Mouse (Mus musculus): ENCODE data around the gene Map2k7. TPM values are rescaled to one million over a fixed set of nuclear protein-coding genes. Genes with fewer than 3 reads are reported as not detected.
A peak's percentile ranks its signal among the peaks of the same experiment; 100 is the strongest.

Map2k7 gene
- polyA plus RNA-seq, 1 experiment from 2014 or later = 24.6 TPM

- no peaks in the 10 kb centered on the region for H3K27me3 ChIP-seq (replicated peaks)
- no peak for ATAC-seq (ENCODE audit: insufficient read depth, low FRiP score, low read depth)
- 88% methylated on average over 15 of the region's 15 CpGs for WGBS
- no peak overlapping the region for H3K9ac ChIP-seq
- no peaks in the 10 kb centered on the region for H3K9me3 ChIP-seq
- H3K4me1 ChIP-seq = no peaks in the 10 kb centered on the region
- H3K27ac ChIP-seq = no peak overlapping the region
- H3K4me3 ChIP-seq (replicated peaks) = no peak overlapping the region
- H3K36me3 ChIP-seq = peaks cover 70% of the 10 kb centered on the region
- H3K4me2 ChIP-seq = no peak overlapping the region
These were observed 26.8 kb downstream of the Map2k7 start for GRCm38 (mm10) chr8:4265160-4265914.

- no peaks in the 10 kb centered on the region for H3K9me3 ChIP-seq
- ATAC-seq (ENCODE audit: insufficient read depth, low FRiP score, low read depth) = peak; percentile 54; the same call in 1 of the 2 replicates
- no peak overlapping the region for H3K27ac ChIP-seq
- 75% methylated on average over 15 of the region's 15 CpGs for WGBS
- H3K27me3 ChIP-seq (replicated peaks) = no peaks in the 10 kb centered on the region
- no peak overlapping the region for H3K4me2 ChIP-seq
- no peak overlapping the region for H3K4me3 ChIP-seq (replicated peaks)
- H3K9ac ChIP-seq = no peak overlapping the region
- no peaks in the 10 kb centered on the region for H3K4me1 ChIP-seq
- peaks cover 54% of the 10 kb centered on the region for H3K36me3 ChIP-seq
These were observed 29.1 kb downstream of the Map2k7 start for GRCm38 (mm10) chr8:4267627-4268026.

GRCm38 (mm10) chr8:4269609-4270008, 31.1 kb downstream of the Map2k7 start:
- Histone ChIP-seq H3K4me2 (no peak overlapping the region), H3K36me3 (peaks cover 53% of the 10 kb centered on the region), H3K27ac (no peak overlapping the region), H3K9ac (no peak overlapping the region), H3K27me3 (replicated peaks) (no peaks in the 10 kb centered on the region), H3K9me3 (no peaks in the 10 kb centered on the region), H3K4me3 (replicated peaks) (no peak overlapping the region), H3K4me1 (0 out of 2 replicates have a peak, but pooled peaks cover 3% of the 10 kb centered on the region)
- ATAC-seq (ENCODE audit: insufficient read depth, low FRiP score, low read depth) = no peak
- WGBS = 90% methylated on average over 6 of the region's 6 CpGs

- H3K27me3 ChIP-seq (replicated peaks) = no peaks in the 10 kb centered on the region
- peaks cover 13% of the 10 kb centered on the region; the same call in 1 of the 2 replicates for H3K36me3 ChIP-seq
- H3K27ac ChIP-seq = peak within 1 kb of the TSS; percentile 41
- peak; percentile 96 for ATAC-seq (ENCODE audit: insufficient read depth, low FRiP score, low read depth)
- peaks cover 8% of the 10 kb centered on the region; the same call in 1 of the 2 replicates for H3K4me1 ChIP-seq
- H3K4me2 ChIP-seq = peak within 1 kb of the TSS; percentile 66
- WGBS = under 1% methylated on average over 39 of the region's 39 CpGs
- H3K9ac ChIP-seq = peak within 1 kb of the TSS; percentile 71
- peak within 1 kb of the TSS; percentile 86 for H3K4me3 ChIP-seq (replicated peaks)
- no peaks in the 10 kb centered on the region for H3K9me3 ChIP-seq
These were observed 37.0 kb downstream of the Map2k7 start, which contains the start of gene Timm44 for GRCm38 (mm10) chr8:4275275-4276110. TSS of gene Timm44 (minus strand) at chr8:4275913.

GRCm38 (mm10) chr8:4276111-4276465, 37.5 kb downstream of the Map2k7 start:
- Histone ChIP-seq H3K4me2 (peak overlapping the region; percentile 66), H3K27me3 (replicated peaks) (no peaks in the 10 kb centered on the region), H3K4me3 (replicated peaks) (peak overlapping the region; percentile 86), H3K36me3 (peaks cover 13% of the 10 kb centered on the region; the same call in 1 of the 2 replicates), H3K9ac (peak overlapping the region; percentile 17; the same call in 1 of the 2 replicates), H3K4me1 (peaks cover 8% of the 10 kb centered on the region; the same call in 1 of the 2 replicates), H3K27ac (peak overlapping the region; percentile 41; the same call in 1 of the 2 replicates), H3K9me3 (no peaks in the 10 kb centered on the region)
- no peak; the same call in 1 of the 2 replicates for ATAC-seq (ENCODE audit: insufficient read depth, low FRiP score, low read depth)
- 23% methylated on average over 9 of the region's 9 CpGs for WGBS

- H3K4me1 ChIP-seq = no peaks in the 10 kb centered on the region
- no peak overlapping the region for H3K9ac ChIP-seq
- no peaks in the 10 kb centered on the region for H3K27me3 ChIP-seq (replicated peaks)
- ATAC-seq (ENCODE audit: insufficient read depth, low FRiP score, low read depth) = no peak
- no peak overlapping the region for H3K4me3 ChIP-seq (replicated peaks)
- no peak overlapping the region for H3K4me2 ChIP-seq
- no peak overlapping the region for H3K27ac ChIP-seq
- 90% methylated on average over 5 of the region's 5 CpGs for WGBS
- H3K36me3 ChIP-seq = peaks cover 55% of the 10 kb centered on the region
- H3K9me3 ChIP-seq = no peaks in the 10 kb centered on the region
These were observed 54.2 kb downstream of the Map2k7 start for GRCm38 (mm10) chr8:4292738-4293137.

Other genes with a start within 250 kb of the Map2k7 start
- gene Cd209f, start 132.9 kb upstream of the Map2k7 start, polyA plus RNA-seq (2015; fragmentation: Nextera tagmentation; extraction: Ambion mirVana) = 0.12 and 0.17 TPM in 2 replicates
- gene Cd209g, start 104.6 kb upstream of the Map2k7 start, polyA plus RNA-seq (2015; fragmentation: Nextera tagmentation; extraction: Ambion mirVana) = not detected in 2 replicates
- 21.5 and 22.5 TPM in 2 replicates for gene Evi5l, start 72.2 kb upstream of the Map2k7 start, polyA plus RNA-seq (2015; fragmentation: Nextera tagmentation; extraction: Ambion mirVana)
- gene Prr36, start 21.3 kb upstream of the Map2k7 start, polyA plus RNA-seq (2015; fragmentation: Nextera tagmentation; extraction: Ambion mirVana) = 3.2 and 4.3 TPM in 2 replicates
- 4.3 and 4.6 TPM in 2 replicates for gene Lrrc8e, start 11.9 kb upstream of the Map2k7 start, polyA plus RNA-seq (2015; fragmentation: Nextera tagmentation; extraction: Ambion mirVana)
- 0.31 and 1.3 TPM in 2 replicates for gene Gm49320, start 125 bp downstream of the Map2k7 start, polyA plus RNA-seq (2015; fragmentation: Nextera tagmentation; extraction: Ambion mirVana)
- gene Tgfbr3l, start 9.5 kb downstream of the Map2k7 start, polyA plus RNA-seq (2015; fragmentation: Nextera tagmentation; extraction: Ambion mirVana) = 5.5 and 5.9 TPM in 2 replicates
- gene Snapc2, start 14.3 kb downstream of the Map2k7 start, polyA plus RNA-seq (2015; fragmentation: Nextera tagmentation; extraction: Ambion mirVana) = 50.8 and 51.6 TPM in 2 replicates
- 80.2 and 83.6 TPM in 2 replicates for gene Ctxn1, start 20.5 kb downstream of the Map2k7 start, polyA plus RNA-seq (2015; fragmentation: Nextera tagmentation; extraction: Ambion mirVana)
- 59.1 and 59.5 TPM in 2 replicates for gene Timm44, start 37.2 kb downstream of the Map2k7 start, polyA plus RNA-seq (2015; fragmentation: Nextera tagmentation; extraction: Ambion mirVana)
- 22.7 and 29.9 TPM in 2 replicates for gene Ccl25, start 86.5 kb downstream of the Map2k7 start, polyA plus RNA-seq (2015; fragmentation: Nextera tagmentation; extraction: Ambion mirVana)
- gene Elavl1, start 86.7 kb downstream of the Map2k7 start, polyA plus RNA-seq (2015; fragmentation: Nextera tagmentation; extraction: Ambion mirVana) = 215 and 219 TPM in 2 replicates

All from stomach, embryonic 15.5 days (tissue).